Mouse (Mus musculus): ENCODE results near the gene Armcx5. TPM values are rescaled to one million over a fixed set of nuclear protein-coding genes. Genes with fewer than 3 reads are reported as not detected.
A peak's percentile ranks its signal among the peaks of the same experiment; 100 is the strongest.
"Not testable (repeated sequence)": the region's sequence is repeated elsewhere in the genome, so short reads cannot be mapped to it uniquely, and the experiment has no call there.

Gene Armcx5
- polyA plus RNA-seq, 1 experiment from 2014 or later, result 7.2 TPM

- H3K9me3 ChIP-seq, result no peaks in the 10 kb centered on the region
- H3K36me3 ChIP-seq, result no peaks in the 10 kb centered on the region
- no peak overlapping the region for H3K27ac ChIP-seq
- no peak overlapping the region for H3K4me2 ChIP-seq (replicated peaks)
- no peak overlapping the region for H3K9ac ChIP-seq
- no peaks in the 10 kb centered on the region for H3K27me3 ChIP-seq (replicated peaks)
- no peaks in the 10 kb centered on the region for H3K4me1 ChIP-seq (replicated peaks)
- 45% methylated on average over 2 of the region's 2 CpGs for WGBS
- ATAC-seq, result peak; percentile 82
- H3K4me3 ChIP-seq (replicated peaks), result no peak overlapping the region
Measured at GRCm38 (mm10) chrX:135768565-135768964, 26.0 kb downstream of the Armcx5 start.

GRCm38 (mm10) chrX:135791536-135791935 is 49.0 kb downstream of the Armcx5 start:
- no peak overlapping the region for H3K9ac ChIP-seq
- H3K27me3 ChIP-seq (replicated peaks), result no peaks in the 10 kb centered on the region
- H3K4me2 ChIP-seq (replicated peaks), result no peak overlapping the region
- no peaks in the 10 kb centered on the region for H3K36me3 ChIP-seq
- H3K9me3 ChIP-seq, result no peaks in the 10 kb centered on the region
- no peak for ATAC-seq
- no peaks in the 10 kb centered on the region for H3K4me1 ChIP-seq (replicated peaks)
- H3K27ac ChIP-seq, result no peak overlapping the region
- no peak overlapping the region for H3K4me3 ChIP-seq (replicated peaks)

GRCm38 (mm10) chrX:135792326-135792725 is 49.8 kb downstream of the Armcx5 start:
- H3K4me2 ChIP-seq (replicated peaks), result no peak overlapping the region
- no peak for ATAC-seq
- no peaks in the 10 kb centered on the region for H3K4me1 ChIP-seq (replicated peaks)
- no peaks in the 10 kb centered on the region for H3K36me3 ChIP-seq
- no peak overlapping the region for H3K27ac ChIP-seq
- WGBS, result 61% methylated on average over 6 of the region's 6 CpGs
- no peaks in the 10 kb centered on the region for H3K27me3 ChIP-seq (replicated peaks)
- H3K9ac ChIP-seq, result no peak overlapping the region
- H3K9me3 ChIP-seq, result no peaks in the 10 kb centered on the region
- no peak overlapping the region for H3K4me3 ChIP-seq (replicated peaks)

GRCm38 (mm10) chrX:135795591-135796304 is 53.2 kb downstream of the Armcx5 start:
- not testable (repeated sequence) for H3K4me1 ChIP-seq (replicated peaks); H3K27ac ChIP-seq; H3K9me3 ChIP-seq; H3K36me3 ChIP-seq; H3K27me3 ChIP-seq (replicated peaks)
- peak overlapping the region; percentile 50 for H3K4me3 ChIP-seq (replicated peaks)
- ATAC-seq, result peak; percentile 92
- peak overlapping the region; percentile 45; the same call in 1 of the 2 replicates for H3K9ac ChIP-seq
- WGBS, result 23% methylated on average over 26 of the region's 27 CpGs
- peak overlapping the region; percentile 64 for H3K4me2 ChIP-seq (replicated peaks)

GRCm38 (mm10) chrX:135796305-135797211 is 54.0 kb downstream of the Armcx5 start:
- peak overlapping the region; percentile 50 for H3K4me3 ChIP-seq (replicated peaks)
- ATAC-seq, result peak; percentile 75

More at GRCm38 (mm10) chrX:135796305-135797211, 54.0 kb downstream of the Armcx5 start:
- H3K9ac ChIP-seq, result peak overlapping the region; percentile 45; the same call in 1 of the 2 replicates
- H3K27me3 ChIP-seq (replicated peaks); H3K9me3 ChIP-seq; H3K4me1 ChIP-seq (replicated peaks); H3K36me3 ChIP-seq; H3K27ac ChIP-seq: not testable (repeated sequence)
- WGBS, result 23% methylated on average over 26 of the region's 26 CpGs
- H3K4me2 ChIP-seq (replicated peaks), result peak overlapping the region; percentile 64

MicroRNAs encoded within 50 kb of the gene (microRNA counts, 519-probe panel; counts per million panel counts)
- microRNA mmu-miR-1970, result 97.1 counts per million, percentile 29 among the panel's probes with 10 or more counts

Other genes with a start within 250 kb of the Armcx5 start
- gene AV320801, start 248.1 kb upstream of the Armcx5 start, polyA plus RNA-seq (2015; fragmentation: Nextera tagmentation; extraction: Ambion mirVana), result not detected in 2 replicates
- gene Nxf7, start 144.0 kb upstream of the Armcx5 start, polyA plus RNA-seq (2015; fragmentation: Nextera tagmentation; extraction: Ambion mirVana), result 0.53 TPM in 1 of 2 replicates, not detected in the other
- gene Prame, start 115.0 kb upstream of the Armcx5 start, polyA plus RNA-seq (2015; fragmentation: Nextera tagmentation; extraction: Ambion mirVana), result not detected in 2 replicates
- gene Tcp11x2, start 48.9 kb upstream of the Armcx5 start, polyA plus RNA-seq (2015; fragmentation: Nextera tagmentation; extraction: Ambion mirVana), result not detected in 2 replicates
- gene Tmsb15a, start 17.5 kb upstream of the Armcx5 start, polyA plus RNA-seq (2015; fragmentation: Nextera tagmentation; extraction: Ambion mirVana), result 0.67 TPM in 1 of 2 replicates, not detected in the other
- 27.7 and 30.0 TPM in 2 replicates for gene Gprasp1, start within 50 bp of the Armcx5 start, polyA plus RNA-seq (2015; fragmentation: Nextera tagmentation; extraction: Ambion mirVana)
- gene Bhlhb9, start 54.9 kb downstream of the Armcx5 start, polyA plus RNA-seq (2015; fragmentation: Nextera tagmentation; extraction: Ambion mirVana), result 32.6 and 35.7 TPM in 2 replicates
- 17.9 and 18.9 TPM in 2 replicates for gene Gprasp2, start 96.3 kb downstream of the Armcx5 start, polyA plus RNA-seq (2015; fragmentation: Nextera tagmentation; extraction: Ambion mirVana)

Measured in intestine, embryonic 15.5 days (tissue).